Mouse (Mus musculus): ENCODE data around the gene Gm21970. TPM values are rescaled to one million over a fixed set of nuclear protein-coding genes. Genes with fewer than 3 reads are reported as not detected.

The Gm21970 gene
- polyA plus RNA-seq, 1 experiment, result not detected

GRCm38 (mm10) chr16:91396844-91397537 lies 5.5 kb downstream of the Gm21970 start:
- TF ChIP-seq CTCF (IDR thresholded peaks at IDR 0.05; ENCODE audit: low read depth, low read length) (no peak), POLR2A (IDR thresholded peaks at IDR 0.05; ENCODE audit: borderline replicate concordance, low read depth, low read length) (no peak)
- Histone ChIP-seq H3K4me1 (ENCODE audit: control insufficient read depth, insufficient read depth, low read length) (peaks cover 31% of the 10 kb centered on the region), H3K27ac (ENCODE audit: insufficient read depth, low read depth, low read length) (no peak overlapping the region), H3K4me3 (ENCODE audit: insufficient read depth, low read length) (no peak overlapping the region)

- Histone ChIP-seq H3K4me3 (ENCODE audit: insufficient read depth, low read length) (peak overlapping the region; percentile 11), H3K4me1 (ENCODE audit: control insufficient read depth, insufficient read depth, low read length) (peaks cover 31% of the 10 kb centered on the region), H3K27ac (ENCODE audit: insufficient read depth, low read depth, low read length) (peak overlapping the region; percentile 99)
- TF ChIP-seq CTCF (IDR thresholded peaks at IDR 0.05; ENCODE audit: low read depth, low read length) (no peak), POLR2A (IDR thresholded peaks at IDR 0.05; ENCODE audit: borderline replicate concordance, low read depth, low read length) (no peak)
Measured at GRCm38 (mm10) chr16:91398030-91398429, 6.5 kb downstream of the Gm21970 start.

GRCm38 (mm10) chr16:91398944-91399343 lies 7.4 kb downstream of the Gm21970 start:
- no peak for TF ChIP-seq POLR2A (IDR thresholded peaks at IDR 0.05; ENCODE audit: borderline replicate concordance, low read depth, low read length)
- no peak for TF ChIP-seq CTCF (IDR thresholded peaks at IDR 0.05; ENCODE audit: low read depth, low read length)
- Histone ChIP-seq H3K27ac (ENCODE audit: insufficient read depth, low read depth, low read length) (peak overlapping the region; percentile 99), H3K4me3 (ENCODE audit: insufficient read depth, low read length) (peak overlapping the region; percentile 14; the same call in 1 of the 2 replicates), H3K4me1 (ENCODE audit: control insufficient read depth, insufficient read depth, low read length) (peaks cover 31% of the 10 kb centered on the region)

GRCm38 (mm10) chr16:91401569-91402165 lies 10.1 kb downstream of the Gm21970 start:
- Histone ChIP-seq H3K4me1 (ENCODE audit: control insufficient read depth, insufficient read depth, low read length) (peaks cover 34% of the 10 kb centered on the region), H3K27ac (ENCODE audit: insufficient read depth, low read depth, low read length) (no peak overlapping the region), H3K4me3 (ENCODE audit: insufficient read depth, low read length) (no peak overlapping the region)
- TF ChIP-seq POLR2A (IDR thresholded peaks at IDR 0.05; ENCODE audit: borderline replicate concordance, low read depth, low read length), result no peak
- no peak for TF ChIP-seq CTCF (IDR thresholded peaks at IDR 0.05; ENCODE audit: low read depth, low read length)

GRCm38 (mm10) chr16:91403784-91404183 lies 12.3 kb downstream of the Gm21970 start:
- Histone ChIP-seq H3K4me3 (ENCODE audit: insufficient read depth, low read length) (no peak overlapping the region), H3K4me1 (ENCODE audit: control insufficient read depth, insufficient read depth, low read length) (peaks cover 19% of the 10 kb centered on the region)
- TF ChIP-seq CTCF (IDR thresholded peaks at IDR 0.05; ENCODE audit: low read depth, low read length) (no peak), POLR2A (IDR thresholded peaks at IDR 0.05; ENCODE audit: borderline replicate concordance, low read depth, low read length) (no peak)

GRCm38 (mm10) chr16:91404187-91404586 lies 12.7 kb downstream of the Gm21970 start:
- no peak for TF ChIP-seq CTCF (IDR thresholded peaks at IDR 0.05; ENCODE audit: low read depth, low read length)
- TF ChIP-seq POLR2A (IDR thresholded peaks at IDR 0.05; ENCODE audit: borderline replicate concordance, low read depth, low read length), result no peak
- Histone ChIP-seq H3K27ac (ENCODE audit: insufficient read depth, low read depth, low read length) (no peak overlapping the region), H3K4me3 (ENCODE audit: insufficient read depth, low read length) (no peak overlapping the region), H3K4me1 (ENCODE audit: control insufficient read depth, insufficient read depth, low read length) (peaks cover 23% of the 10 kb centered on the region)

More at GRCm38 (mm10) chr16:91403784-91404183, 12.3 kb downstream of the Gm21970 start:
- H3K27ac ChIP-seq (ENCODE audit: insufficient read depth, low read depth, low read length), result no peak overlapping the region

GRCm38 (mm10) chr16:91404828-91405577 lies 13.5 kb downstream of the Gm21970 start:
- no peak for TF ChIP-seq POLR2A (IDR thresholded peaks at IDR 0.05; ENCODE audit: borderline replicate concordance, low read depth, low read length)
- TF ChIP-seq CTCF (IDR thresholded peaks at IDR 0.05; ENCODE audit: low read depth, low read length), result no peak
- Histone ChIP-seq H3K4me1 (ENCODE audit: control insufficient read depth, insufficient read depth, low read length) (peaks cover 26% of the 10 kb centered on the region), H3K27ac (ENCODE audit: insufficient read depth, low read depth, low read length) (peak overlapping the region; percentile 99), H3K4me3 (ENCODE audit: insufficient read depth, low read length) (0 out of 2 replicates have a peak overlapping the region, but pooled peaks have one; percentile 2)

GRCm38 (mm10) chr16:91405640-91406584 lies 14.4 kb downstream of the Gm21970 start, which contains the start of gene Il10rb:
Gene Il10rb (plus strand): TSS chr16:91406164.
- Histone ChIP-seq H3K27ac (ENCODE audit: insufficient read depth, low read depth, low read length) (peak within 1 kb of the TSS; percentile 99), H3K4me1 (ENCODE audit: control insufficient read depth, insufficient read depth, low read length) (peaks cover 34% of the 10 kb centered on the region), H3K4me3 (ENCODE audit: insufficient read depth, low read length) (peak within 1 kb of the TSS; percentile 79)
- TF ChIP-seq CTCF (IDR thresholded peaks at IDR 0.05; ENCODE audit: low read depth, low read length), result no peak
- TF ChIP-seq POLR2A (IDR thresholded peaks at IDR 0.05; ENCODE audit: borderline replicate concordance, low read depth, low read length), result no peak; the same call in 1 of the 2 replicates
